Mouse (Mus musculus) E14TG2a.4 (cell line): ENCODE results near the gene 2310061I04Rik.
A peak's percentile ranks its signal among the peaks of the same experiment; 100 is the strongest.

Experiments
- H3K27me3 ChIP-seq: 2 replicates; pipeline ENCODE4 v1.6.1; 2014; ENCODE audit warnings: low read length, control low read depth; ENCODE audit not compliant: insufficient read depth
- H3K36me3 ChIP-seq: 2 replicates; pipeline ENCODE4 v1.6.1; 2014; ENCODE audit warnings: low read length, control low read depth; ENCODE audit not compliant: insufficient read depth
- H3K4me1 ChIP-seq: replicated peaks from 2 replicates; pipeline ENCODE4 v1.6.1; 2014; ENCODE audit warnings: low read depth, low read length, control low read depth
- H3K4me3 ChIP-seq: replicated peaks from 2 replicates; pipeline ENCODE4 v1.5.1; 2014; ENCODE audit warnings: mild to moderate bottlenecking, low read length
- H3K9me3 ChIP-seq: 2 replicates; pipeline ENCODE4 v1.6.1; 2014; ENCODE audit warnings: low read length, control low read depth
- CTCF ChIP-seq: conservative IDR thresholded peaks from 2 replicates; pipeline ENCODE4 v1.5.1; 2014; ENCODE audit warnings: low read length
- NANOG ChIP-seq: IDR thresholded peaks from 2 replicates; pipeline ENCODE4 v1.6.1; 2014; ENCODE audit warnings: borderline replicate concordance, low read length, mixed read lengths
- POU5F1 ChIP-seq: IDR thresholded peaks from 2 replicates; pipeline ENCODE4 v1.6.1; 2014; ENCODE audit warnings: low read length, borderline replicate concordance

The 2310061I04Rik gene

DNA sequence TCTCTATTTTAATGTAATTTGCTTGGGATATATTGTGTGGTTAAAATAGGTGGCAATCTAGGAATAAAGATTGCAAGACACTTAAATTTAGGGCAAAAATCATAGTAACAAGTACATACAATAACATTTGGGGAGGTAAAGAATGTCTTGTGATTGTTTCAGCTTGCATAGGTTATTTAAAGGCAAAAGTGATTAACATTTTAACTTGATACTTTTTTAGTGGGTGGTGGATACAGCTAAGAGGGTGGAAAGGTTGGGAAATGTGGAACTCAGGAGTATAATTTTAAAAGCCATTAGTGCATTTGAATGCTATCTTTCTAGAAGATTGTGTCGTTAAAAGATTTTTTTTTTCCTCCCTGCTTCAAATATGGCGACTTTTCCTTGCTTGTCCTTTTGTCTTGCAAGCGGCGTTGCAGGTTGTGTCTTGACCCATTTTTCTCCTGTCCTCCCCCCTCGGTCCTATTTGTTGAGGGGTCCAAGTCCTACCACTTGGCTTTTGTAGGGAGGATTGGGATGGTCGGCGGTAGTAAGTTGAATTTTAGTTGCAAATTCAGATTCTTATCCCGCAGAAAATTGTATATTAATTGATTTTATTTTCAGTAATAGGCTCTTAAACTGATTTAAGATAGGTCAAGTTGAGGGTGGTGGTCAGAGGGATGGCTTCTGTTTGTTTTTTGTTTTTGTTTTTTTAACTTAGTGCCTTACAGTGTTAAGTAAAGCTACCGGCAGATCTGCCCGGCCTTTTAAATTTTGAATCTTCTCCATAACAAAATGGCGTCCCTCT lies 21.2 kb upstream of the 2310061I04Rik start:
- no peaks in the 10 kb centered on the region for H3K9me3 ChIP-seq
- peaks cover 69% of the 10 kb centered on the region for H3K36me3 ChIP-seq
- TF ChIP-seq NANOG (no peak), CTCF (no peak), POU5F1 (no peak)

GRCm38 (mm10) chr17:35917463-35918251 lies 20.4 kb upstream of the 2310061I04Rik start:
- Histone ChIP-seq H3K4me3 (peak overlapping the region; percentile 99), H3K27me3 (no peaks in the 10 kb centered on the region), H3K9me3 (no peaks in the 10 kb centered on the region), H3K36me3 (peaks cover 69% of the 10 kb centered on the region), H3K4me1 (peaks cover 58% of the 10 kb centered on the region)
- TF ChIP-seq NANOG: no peak
- no peak for TF ChIP-seq POU5F1
- no peak for TF ChIP-seq CTCF

More for the DNA sequence above, 21.2 kb upstream of the 2310061I04Rik start:
- Histone ChIP-seq H3K4me3 (peak overlapping the region; percentile 99), H3K4me1 (peaks cover 50% of the 10 kb centered on the region), H3K27me3 (no peaks in the 10 kb centered on the region)

- TF ChIP-seq NANOG (no peak), CTCF (no peak), POU5F1 (no peak)
- Histone ChIP-seq H3K4me3 (peak overlapping the region; percentile 99), H3K36me3 (peaks cover 69% of the 10 kb centered on the region), H3K9me3 (no peaks in the 10 kb centered on the region), H3K27me3 (no peaks in the 10 kb centered on the region), H3K4me1 (peaks cover 58% of the 10 kb centered on the region)
Observed at GRCm38 (mm10) chr17:35917143-35917462, 19.9 kb upstream of the 2310061I04Rik start.

- Histone ChIP-seq H3K9me3 (no peaks in the 10 kb centered on the region), H3K36me3 (peaks cover 69% of the 10 kb centered on the region), H3K27me3 (no peaks in the 10 kb centered on the region), H3K4me3 (peak within 1 kb of the TSS; percentile 99), H3K4me1 (peaks cover 56% of the 10 kb centered on the region)
- no peak for TF ChIP-seq NANOG
- TF ChIP-seq CTCF: 0 out of 2 replicates have a peak, but pooled peaks have one; percentile 13
- TF ChIP-seq POU5F1: no peak
Observed at GRCm38 (mm10) chr17:35916297-35917142, 19.3 kb upstream of the 2310061I04Rik start, which contains the start of the genes Mrps18b and Ppp1r10. Mrps18b (minus strand) TSS chr17:35916389. Ppp1r10 (plus strand) TSS chr17:35916434.

DNA sequence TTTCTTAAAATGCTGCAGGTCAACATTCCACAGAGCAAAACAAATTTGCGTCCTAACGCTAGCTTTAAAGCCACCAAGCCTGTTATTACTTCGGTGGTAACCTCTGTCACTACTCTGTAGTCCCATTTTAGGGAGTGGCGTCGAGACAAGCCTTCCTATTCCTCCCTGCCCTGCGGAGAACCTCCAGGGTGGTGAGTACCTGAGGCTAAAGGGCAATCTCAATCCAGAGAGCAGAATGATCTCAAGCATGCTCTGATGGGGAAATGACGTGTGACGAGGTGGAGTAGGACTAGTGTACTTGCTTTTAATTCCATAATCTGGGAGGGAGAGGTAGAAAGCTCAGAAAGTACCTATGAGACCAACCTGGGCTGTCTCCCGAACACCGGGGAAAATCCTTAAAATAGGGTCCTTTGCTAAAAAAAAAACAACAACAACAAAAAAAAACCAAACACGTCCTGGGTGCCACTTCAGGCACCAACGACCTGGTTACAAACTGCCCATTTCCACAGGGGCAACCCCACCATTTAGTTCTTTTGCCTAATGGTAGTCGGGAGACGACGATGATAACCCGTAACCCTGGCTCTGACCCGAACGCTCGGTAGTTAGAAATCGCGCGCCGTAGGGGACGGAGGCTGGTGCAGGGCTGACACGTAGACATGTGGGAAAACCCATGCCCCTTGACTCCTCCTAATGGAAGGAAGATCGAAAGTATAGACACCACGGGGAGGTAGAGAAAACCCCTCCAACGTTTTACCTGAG lies 18.5 kb upstream of the 2310061I04Rik start:
- no peak for TF ChIP-seq NANOG
- no peak; the same call in 1 of the 2 replicates for TF ChIP-seq CTCF
- H3K4me3 ChIP-seq: peak overlapping the region; percentile 99
- H3K36me3 ChIP-seq: peaks cover 70% of the 10 kb centered on the region
- H3K4me1 ChIP-seq: peaks cover 56% of the 10 kb centered on the region
- no peaks in the 10 kb centered on the region for H3K27me3 ChIP-seq
- no peaks in the 10 kb centered on the region for H3K9me3 ChIP-seq

DNA sequence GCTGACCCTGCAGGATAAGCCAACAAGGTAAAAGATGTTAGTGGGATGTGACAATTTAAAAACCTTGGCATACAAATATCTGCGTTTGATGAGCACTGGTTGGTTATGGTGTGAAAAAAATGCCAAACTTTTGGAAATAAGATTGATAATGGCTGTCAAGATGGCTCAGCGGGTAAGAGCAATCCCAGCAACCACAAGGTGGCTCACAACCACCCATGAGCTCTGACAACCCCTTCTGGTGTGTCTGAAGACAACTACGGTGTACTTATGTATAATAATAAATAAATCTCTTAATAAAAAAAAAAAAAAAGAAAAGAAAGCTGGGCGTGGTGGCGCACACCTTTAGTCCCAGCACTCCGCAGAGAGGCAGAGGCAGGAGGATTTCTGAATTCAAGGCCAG lies 17.7 kb upstream of the 2310061I04Rik start:
- H3K36me3 ChIP-seq: peaks cover 67% of the 10 kb centered on the region
- H3K4me1 ChIP-seq: peaks cover 51% of the 10 kb centered on the region
- H3K4me3 ChIP-seq: peak overlapping the region; percentile 99
- no peak for TF ChIP-seq CTCF
- TF ChIP-seq NANOG: no peak
- TF ChIP-seq POU5F1: no peak
- H3K9me3 ChIP-seq: no peaks in the 10 kb centered on the region
- H3K27me3 ChIP-seq: no peaks in the 10 kb centered on the region

GRCm38 (mm10) chr17:35909919-35910369 lies 12.7 kb upstream of the 2310061I04Rik start, which contains the start of gene Atat1:
Atat1 (minus strand) TSS chr17:35910075.
- TF ChIP-seq CTCF (no peak), POU5F1 (no peak), NANOG (no peak)
- Histone ChIP-seq H3K4me1 (peaks cover 61% of the 10 kb centered on the region), H3K9me3 (no peaks in the 10 kb centered on the region), H3K4me3 (peak within 1 kb of the TSS; percentile 83), H3K36me3 (peaks cover 81% of the 10 kb centered on the region), H3K27me3 (no peaks in the 10 kb centered on the region)
